Mouse (Mus musculus) heart, adult 8-10 months (tissue): ENCODE results near the gene Srsf9. TPM values are rescaled to one million over a fixed set of nuclear protein-coding genes. Genes with fewer than 3 reads are reported as not detected.

Source experiments
- DNase-seq: peaks from one replicate; pipeline ENCODE4 v3.0.0; 2022; ENCODE audit warnings: low spot score
- total RNA-seq, 4 experiments: library from RNA; stranded (reverse); gene quantifications; 2 replicates each; pipeline ENCODE4 v1.2.4; 2022

Gene Srsf9
- total RNA-seq, 4 experiments from 2014 or later = 14.2 to 15.5 (median 14.4) TPM

DNA sequence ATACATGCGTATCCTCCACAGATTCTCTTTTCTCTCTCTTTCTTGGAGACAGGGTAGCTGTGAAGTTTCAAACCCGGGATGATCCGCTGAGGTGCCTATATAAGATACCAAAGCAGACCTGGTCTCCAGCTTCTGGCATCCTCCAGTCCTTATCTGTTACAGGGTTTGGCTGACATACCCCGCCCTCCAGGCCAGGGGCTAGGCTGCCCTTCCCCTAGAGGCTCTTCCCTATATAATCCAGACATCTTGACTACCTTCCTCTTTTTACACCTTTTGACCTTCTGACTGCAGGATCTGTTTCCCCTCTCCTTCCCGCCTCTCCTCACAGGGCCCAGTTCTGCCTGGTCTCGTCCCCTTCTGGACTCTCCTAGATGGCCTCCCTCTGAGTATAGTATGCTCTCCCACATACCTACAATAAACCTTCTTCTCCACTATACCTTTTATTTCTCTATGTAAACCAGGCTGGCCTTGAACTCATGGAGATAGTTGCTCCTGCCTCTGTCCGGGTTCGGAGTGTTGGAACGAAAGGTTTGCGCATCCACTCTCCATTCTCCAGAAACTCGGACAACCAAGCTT is 633 bp upstream of the Srsf9 start:
- DNase-seq = no peak

DNA sequence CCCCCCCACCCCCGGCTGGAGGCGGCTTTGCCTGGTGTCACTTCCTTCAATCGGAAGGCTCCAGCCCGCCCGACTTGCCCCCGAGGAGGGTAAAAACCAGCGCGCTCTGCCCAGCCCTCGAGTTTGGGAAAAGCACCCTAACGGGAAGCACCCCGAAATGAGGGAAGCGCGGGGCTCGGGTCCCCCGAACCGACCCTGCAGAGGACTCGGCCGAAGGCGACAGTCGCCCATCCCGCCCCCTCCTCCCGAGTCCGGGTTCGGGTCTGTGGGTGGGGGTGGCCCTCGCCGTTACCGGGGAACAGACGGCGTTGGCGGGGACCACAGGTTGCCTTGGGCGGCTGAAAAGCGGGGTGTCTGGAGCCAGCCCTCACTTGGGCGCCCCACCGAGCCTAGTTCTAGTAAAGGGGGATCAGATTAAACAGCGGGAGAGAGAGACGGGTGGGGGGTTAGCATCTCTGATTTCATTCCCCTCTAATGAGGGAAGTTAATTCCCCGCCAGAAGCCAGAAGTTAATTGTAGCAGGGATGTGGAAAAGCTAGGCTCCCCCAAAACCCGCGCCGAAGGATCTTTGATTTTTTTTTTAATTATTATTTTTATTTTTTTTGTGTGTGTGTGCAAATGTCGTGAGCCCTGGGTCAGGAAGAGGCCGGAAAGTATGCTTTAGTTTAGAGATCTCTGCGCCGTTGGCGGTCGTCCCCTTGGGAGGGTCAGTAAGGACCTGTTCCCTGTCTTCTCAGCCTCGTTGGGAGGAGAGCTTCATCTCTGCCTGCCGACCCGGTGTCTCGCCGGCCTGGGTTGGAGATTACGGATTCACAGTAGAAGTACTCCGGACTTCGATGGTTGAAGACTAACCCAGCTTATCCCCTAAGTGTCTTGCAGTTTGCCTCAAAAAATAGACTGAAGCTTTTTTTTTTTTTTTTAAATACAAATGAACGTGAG is 902 bp downstream of the Srsf9 start:
- DNase-seq = no peak

- no peak for DNase-seq
Measured at GRCm38 (mm10) chr5:115330955-115331354, 4.0 kb downstream of the Srsf9 start.

DNA sequence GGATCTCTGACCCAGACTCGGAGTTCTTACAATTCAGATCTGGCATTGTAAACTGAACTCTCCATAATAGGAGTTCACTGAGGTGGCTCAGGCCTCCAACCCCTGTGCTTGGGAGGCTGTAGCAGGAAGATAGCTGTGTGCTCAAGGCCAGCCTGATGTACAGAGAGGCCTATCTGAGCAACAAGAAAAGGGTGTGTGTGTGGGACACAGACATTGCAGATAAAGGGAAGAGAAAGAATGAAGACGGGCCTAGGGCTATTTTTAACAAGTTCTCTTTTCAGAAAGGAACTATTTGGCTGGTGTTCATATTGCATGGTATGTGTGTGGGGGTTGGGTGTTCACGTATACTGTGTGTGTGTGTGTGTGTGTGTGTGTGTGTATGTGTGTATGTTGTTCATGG is 6.6 kb downstream of the Srsf9 start:
- no peak for DNase-seq

DNA sequence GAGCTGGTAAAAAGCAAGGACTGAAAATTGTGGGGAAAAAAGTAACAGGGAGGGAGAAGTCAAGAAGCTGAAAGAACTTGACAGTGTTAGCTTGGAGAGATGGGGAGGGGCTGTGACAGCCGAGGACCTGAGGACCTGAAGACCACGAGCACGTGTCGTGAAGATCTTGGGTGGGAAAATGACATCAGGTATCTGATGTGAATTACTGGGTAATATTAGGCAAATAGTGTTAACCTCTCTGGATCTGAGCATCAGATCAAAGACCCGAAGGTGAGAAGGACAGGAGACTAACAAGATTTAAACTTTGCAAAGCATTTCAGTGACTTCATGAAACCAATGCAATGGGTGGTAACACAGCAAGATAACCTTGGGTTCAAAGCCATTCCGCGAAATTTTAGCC is 13.0 kb downstream of the Srsf9 start:
- DNase-seq = no peak

DNA sequence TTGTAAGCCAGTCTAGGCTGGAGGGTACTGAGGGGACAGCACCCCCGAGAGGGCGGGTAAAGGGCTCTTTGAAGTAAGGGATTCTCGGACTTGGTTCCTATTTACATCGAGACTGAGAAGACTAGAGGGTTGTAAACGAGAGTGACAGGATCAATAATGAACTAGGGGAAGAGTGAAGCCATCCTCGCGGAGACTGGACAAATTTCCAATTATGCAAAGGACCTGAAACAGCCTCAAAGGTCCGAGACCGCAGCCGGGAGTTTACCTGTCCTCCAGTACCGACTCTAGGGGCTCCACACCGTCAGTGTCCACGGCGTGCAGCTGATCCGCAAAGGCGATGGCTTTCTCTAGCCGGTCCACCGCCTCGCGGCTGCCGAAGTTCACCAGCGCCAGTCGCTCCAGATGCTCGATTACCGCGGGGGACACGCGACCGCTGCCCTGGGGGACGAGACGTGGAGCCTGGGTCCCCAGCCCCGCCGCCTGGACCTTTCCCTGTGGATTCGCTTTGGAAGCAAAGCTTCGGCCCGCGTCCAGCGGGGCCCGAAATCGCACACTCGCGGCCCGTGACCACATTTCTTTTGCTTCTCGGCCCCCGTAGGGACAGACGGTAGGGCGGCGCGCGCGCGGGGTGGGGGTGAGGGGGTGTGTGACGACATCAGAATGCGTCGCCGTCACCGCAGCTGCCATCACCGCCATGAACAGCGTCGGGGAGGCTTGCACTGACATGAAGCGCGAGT is 13.8 kb downstream of the Srsf9 start, which contains the start of the genes Gatc and Triap1:
Gatc (minus strand) TSS at position 602 of the 737 bp plus-strand sequence.
Triap1 (plus strand) TSS at position 649 of the 737 bp plus-strand sequence.
- peak; percentile 84 for DNase-seq

DNA sequence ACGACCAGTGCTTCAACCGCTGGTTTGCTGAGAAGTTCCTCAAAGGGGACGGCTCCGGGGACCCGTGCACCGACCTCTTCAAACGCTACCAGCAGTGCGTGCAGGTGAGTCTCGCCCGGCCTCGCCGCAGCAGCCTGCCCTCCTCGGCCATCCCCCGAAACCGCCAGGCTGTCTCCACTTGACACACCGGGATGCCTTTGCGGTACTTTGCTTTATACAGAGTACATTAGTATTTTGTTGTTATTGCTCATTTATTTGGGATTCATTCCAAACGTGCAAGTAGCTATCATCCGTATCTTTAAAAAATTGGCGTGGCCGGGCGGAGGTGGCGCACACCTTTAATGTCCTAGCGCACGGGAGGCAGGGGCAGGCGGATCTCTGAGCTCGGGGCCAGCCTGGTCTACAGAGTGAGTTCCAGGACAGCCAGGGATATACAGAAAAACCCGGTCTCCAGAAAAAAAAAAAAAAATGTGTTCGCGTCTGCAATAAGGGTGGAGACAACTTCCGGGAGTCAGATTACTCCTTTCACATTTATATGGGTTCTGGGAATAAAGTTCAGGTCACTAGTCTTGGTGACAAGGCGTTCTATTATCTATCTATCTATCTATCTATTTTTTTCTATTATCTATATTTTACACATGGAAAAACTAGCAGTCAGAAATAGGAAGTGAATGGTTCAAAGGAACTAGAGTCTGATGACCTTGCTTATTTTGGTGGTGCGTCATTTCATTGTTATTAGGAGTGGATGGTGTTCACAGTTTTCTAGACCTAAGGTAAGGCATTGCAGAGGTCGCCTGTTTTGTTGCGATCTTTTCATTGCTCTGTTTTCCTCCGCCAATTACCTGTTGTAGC is 14.6 kb downstream of the Srsf9 start:
- no peak for DNase-seq

DNA sequence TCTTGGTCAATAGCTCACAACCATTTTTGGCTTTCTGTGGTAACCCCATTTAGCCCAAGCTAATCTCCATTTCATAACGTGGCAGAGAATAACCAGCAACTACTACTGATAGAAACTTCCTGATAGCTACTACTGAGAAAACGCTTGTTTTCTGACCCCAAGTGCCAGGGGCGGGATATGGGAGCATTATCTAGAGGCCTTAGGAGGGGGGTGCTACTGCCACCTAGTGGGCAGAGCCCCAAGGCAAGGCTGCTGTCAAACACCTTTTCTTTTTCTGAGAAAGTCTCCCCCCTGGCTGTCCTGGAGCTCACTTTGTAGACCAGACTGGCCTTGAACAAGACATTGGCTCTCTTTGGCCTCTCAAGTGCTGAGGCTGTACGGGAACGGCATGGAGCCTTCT is 20.6 kb downstream of the Srsf9 start:
- peak; percentile 79 for DNase-seq

DNA sequence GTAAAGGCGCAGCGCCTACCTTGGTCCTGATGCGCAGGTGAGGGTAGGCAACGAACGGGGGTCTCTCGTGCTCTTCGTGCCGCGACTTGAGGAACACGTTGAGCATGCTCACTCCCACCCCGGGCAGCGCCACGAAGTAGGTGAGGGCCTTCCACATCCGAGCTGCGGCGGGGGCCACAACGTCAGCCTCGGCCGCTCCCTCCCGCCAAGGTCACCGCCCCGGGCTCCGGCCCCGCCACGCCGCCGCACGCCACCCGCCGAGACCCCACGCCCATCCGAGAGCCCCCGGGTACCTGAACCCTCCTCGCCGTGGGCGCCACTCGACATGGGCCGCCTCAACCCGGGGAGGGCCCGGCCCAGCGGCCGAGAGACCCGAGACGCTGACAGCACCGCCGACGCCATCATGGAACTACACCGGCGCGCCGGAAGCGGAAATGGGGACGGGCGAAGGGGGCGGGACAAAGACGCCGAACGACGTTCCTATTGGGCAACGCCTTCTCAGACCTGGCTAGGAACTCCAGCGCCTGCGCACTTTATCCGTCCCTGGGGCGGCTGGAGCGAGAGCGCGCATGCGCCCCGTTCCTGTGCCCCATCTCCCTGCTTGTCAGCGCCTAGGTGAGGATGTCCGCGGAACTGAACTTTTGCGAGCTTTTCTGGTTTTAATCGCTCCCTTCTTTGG is 21.7 kb downstream of the Srsf9 start, which contains the start of gene Cox6a1:
Cox6a1 (minus strand) TSS at position 436 of the 679 bp plus-strand sequence.
- DNase-seq = peak; percentile 97

DNA sequence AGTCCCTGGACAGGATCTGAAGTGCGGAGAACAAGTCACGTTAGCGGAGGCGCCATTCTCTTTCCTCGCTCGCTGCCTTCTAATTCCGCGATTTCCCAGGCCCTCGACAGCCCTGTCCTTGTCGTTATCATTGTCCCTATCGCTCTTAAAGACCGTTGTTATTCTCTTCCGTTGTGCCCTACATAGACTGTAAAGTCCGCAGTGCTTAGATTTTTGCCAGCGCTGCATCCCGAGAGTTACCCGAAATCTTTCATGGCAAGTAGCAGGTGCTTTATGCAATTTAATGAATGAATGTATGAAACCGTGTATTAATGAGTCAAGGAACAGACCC is 22.2 kb downstream of the Srsf9 start:
- no peak for DNase-seq

- no peak for DNase-seq
Measured at GRCm38 (mm10) chr5:115351348-115351747, 24.4 kb downstream of the Srsf9 start.

DNA sequence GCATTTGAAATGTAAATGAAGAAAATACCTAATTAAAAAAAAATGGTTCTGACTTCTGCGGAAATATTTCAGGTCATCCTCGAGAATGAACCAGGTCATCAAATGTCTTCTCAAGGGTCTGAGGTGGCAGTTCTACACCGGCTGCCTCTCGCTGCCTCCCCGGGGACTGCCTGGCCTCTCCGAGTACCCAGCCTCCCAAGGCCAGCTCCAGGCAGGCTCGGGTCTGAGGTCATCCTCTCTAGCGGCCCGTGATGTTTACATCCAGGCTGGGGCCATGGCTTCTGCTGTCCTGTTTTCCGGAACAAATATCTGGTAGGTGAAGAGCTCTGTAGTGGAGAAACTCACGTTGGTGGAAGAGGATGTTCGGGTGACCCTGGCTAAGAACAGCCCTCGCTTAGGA is 28.1 kb downstream of the Srsf9 start:
- no peak for DNase-seq

DNA sequence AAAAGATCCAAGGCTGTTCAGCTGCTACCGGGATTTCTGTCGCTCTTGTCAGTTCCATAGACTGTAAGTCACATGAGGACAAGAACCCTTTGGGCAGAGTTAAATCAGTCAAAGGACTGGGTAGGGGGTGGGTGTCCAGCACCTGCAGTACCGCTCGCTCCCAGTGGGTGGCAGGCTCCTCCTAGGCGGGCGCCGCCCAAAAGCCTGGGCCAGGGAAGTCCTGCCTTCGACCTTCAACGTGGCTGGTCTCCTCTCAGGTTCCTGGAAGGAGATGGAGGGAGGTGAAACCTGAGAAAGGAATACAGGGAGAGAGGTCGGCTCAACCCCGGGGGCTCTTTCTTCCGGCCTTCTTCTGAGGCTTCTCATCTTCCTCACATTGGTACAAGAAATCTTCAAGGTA is 31.9 kb downstream of the Srsf9 start:
- peak; percentile 72 for DNase-seq

DNA sequence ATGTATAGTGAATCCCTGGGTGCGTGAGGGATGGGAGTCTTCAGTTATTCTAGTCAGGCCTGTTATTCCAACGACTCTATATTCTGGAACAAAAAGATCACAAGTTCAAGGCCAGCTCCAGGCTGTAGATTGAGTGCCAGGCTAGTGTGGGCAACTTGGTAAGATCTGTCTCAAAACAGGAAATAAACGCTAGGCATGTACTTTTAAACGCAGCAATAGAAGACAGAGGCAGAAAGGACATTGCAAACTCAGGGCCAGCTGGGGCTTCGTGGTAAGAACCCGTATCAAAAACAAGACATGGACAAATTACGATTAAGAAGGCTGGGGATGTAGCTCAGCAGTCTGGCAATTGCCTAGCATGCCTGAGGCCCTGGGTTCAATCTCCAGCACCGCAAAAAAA is 32.5 kb downstream of the Srsf9 start:
- no peak for DNase-seq

GRCm38 (mm10) chr5:115359851-115360372 is 32.9 kb downstream of the Srsf9 start:
- DNase-seq = no peak

DNA sequence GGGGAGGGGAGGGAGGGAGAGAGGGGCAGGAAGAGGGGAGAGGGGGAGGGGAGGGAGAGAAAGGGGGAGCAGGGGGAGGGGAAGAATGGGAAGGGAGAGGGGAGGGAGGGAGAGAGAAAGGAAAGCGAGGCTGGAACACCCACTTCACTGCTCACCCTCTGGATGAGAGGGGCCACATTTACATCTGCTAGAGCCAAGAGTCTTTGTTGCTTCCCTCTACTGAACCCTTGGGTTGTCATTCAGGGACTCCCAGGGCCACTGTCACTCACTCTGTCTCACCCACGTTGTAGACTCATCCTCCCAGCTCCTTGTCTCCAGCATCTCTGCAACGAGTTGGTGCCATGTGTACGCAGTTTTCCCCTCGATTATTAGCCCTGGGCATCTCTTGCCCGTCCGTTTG is 35.2 kb downstream of the Srsf9 start:
- DNase-seq = no peak

GRCm38 (mm10) chr5:115362819-115363714 is 36.1 kb downstream of the Srsf9 start:
- DNase-seq = no peak

GRCm38 (mm10) chr5:115364782-115365181 is 37.8 kb downstream of the Srsf9 start:
- no peak for DNase-seq

- DNase-seq = no peak
Measured at GRCm38 (mm10) chr5:115371736-115372135, 44.8 kb downstream of the Srsf9 start.
